Mouse (Mus musculus) cerebellum, adult 8-10 months (tissue): Measurements from ENCODE around the gene C2.
"Not testable (repeated sequence)": the region's sequence is repeated elsewhere in the genome, so short reads cannot be mapped to it uniquely, and the experiment has no call there.

Source experiments
- DNase-seq: peaks from one replicate; pipeline ENCODE4 v3.0.0; 2022

Gene C2

DNA sequence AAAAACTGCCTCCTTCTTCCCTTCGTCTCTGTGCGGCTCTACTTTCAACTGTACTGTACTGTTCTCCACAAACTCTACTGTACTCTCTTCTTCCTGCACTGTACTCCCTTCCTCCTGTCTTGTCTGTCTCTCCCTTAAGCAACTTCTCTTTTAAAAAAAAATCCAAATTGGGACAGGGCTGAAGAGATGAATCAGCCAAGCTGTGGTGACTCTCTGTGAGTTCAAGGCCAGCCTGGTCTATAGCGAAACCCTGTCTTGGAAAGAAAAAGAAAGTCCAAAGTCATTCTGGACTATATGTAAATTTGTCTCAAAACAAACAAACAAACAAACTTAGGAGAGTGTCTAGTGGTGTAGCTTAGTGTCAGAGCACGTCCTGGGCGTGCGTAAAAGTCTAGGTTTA, 23.7 kb downstream of the C2 start:
- DNase-seq = no peak

GRCm38 (mm10) chr17:34865981-34866380, 32.1 kb downstream of the C2 start:
- no peak for DNase-seq

DNA sequence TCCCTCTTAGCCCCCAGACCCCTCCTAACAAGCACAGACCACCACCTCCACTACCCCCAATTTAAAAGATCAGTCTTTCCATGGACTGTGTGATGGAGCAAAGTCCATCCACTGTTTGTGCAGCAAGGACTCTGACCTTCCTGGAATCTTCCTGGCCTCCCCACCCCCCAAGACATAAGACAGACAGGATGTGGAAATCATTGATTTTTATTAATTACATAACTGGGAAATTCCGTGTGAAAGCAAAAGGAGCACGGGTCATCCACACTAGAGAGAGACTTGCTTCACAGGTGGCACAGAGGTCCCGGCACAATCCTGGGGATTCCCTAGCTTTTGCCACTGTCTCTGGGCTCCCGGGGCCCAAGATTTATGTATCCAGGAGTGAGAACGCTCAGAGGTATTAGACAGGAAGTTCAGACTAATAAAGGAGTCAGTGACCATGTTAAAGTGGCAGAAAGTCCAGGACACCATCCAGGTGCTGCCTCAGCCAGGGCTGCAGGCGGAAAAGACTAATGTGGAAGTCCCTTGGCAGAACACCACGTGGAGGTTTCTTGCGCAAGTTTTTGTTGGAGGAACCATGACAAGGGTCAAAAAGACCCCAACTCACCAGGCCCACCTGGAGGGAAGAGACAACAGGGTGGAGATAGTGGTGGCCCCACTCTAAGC, 35.5 kb downstream of the C2 start, which contains the start of gene Cfb:
Gene Cfb, minus strand, starts transcription at position 103 of the 666 bp plus-strand sequence.
- DNase-seq = no peak

DNA sequence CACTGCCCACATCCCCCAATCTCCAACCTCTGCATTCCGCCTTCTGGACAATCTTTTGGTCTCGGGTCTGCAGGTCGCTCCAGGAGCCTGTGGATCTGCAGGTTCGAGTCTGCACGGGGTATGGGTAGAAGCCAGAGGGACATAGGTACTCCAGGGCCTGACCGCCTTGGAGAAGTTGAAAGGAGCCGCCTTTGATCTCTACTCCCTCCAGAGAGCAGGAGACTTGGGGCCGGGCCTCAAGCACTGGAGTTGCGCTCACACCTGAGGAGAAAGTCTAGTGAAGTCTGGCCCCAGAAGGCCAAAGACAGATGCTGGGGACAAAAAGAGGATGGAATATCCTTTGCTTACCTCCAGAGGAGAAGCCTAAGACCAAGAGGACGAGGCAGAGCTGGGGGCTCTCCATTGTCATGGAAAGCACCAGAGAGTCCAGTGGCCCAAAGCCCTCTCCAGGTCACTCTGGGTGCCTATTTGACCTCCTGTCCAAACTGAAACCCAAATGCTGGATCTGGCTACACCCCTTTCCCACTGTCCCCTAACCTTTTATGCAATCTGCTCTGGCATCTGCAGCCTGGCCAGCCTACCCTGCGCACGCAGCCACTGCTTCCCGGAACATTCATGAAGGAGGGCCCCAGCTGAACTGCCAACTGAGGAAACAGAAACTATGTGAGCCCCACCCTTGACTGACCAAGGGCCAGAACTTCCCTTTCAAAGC, 36.2 kb downstream of the C2 start:
- no peak for DNase-seq

DNA sequence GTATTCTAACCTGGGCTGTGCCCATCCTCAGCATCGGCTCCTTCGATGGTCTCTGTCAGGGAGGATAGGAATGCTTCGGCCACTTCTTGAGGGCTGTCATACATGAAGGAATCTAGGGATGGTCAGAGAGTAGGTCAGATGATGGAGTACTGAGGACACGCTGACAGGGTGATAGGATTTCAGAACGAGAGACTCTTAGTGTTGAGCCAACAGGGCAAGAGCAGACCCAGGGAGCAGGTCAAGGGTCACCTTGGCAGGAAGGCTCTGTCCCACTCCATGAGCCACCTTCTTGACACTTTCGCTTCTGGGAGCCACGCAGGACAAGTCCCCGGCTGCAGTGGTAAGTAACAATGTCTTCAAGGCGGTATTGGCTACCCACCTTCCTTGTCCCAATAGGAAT, 37.6 kb downstream of the C2 start:
- DNase-seq = no peak

GRCm38 (mm10) chr17:34858670-34859069, 39.4 kb downstream of the C2 start:
- no peak for DNase-seq

GRCm38 (mm10) chr17:34855825-34856224, 42.2 kb downstream of the C2 start:
- DNase-seq = peak; percentile 45

DNA sequence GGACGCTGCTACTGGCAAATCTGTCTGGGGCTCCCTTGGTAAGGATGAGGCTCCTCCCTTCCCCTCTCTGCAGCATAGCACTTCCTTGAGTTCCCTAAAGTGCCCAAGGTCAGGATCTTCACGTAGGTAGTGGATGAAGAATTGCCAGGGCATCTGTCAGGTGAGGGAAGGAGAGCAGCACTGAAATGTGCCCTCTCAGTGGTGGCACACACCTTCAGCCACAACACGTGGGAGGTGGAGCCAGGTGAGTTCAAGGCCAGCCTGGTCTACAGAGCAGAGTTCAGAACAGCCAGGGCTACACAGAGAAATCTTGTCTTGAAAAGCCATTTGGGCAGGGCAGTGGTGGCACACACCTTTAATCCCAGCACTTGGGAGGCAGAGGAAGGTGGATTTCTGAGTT, 43.3 kb downstream of the C2 start:
- no peak for DNase-seq

DNA sequence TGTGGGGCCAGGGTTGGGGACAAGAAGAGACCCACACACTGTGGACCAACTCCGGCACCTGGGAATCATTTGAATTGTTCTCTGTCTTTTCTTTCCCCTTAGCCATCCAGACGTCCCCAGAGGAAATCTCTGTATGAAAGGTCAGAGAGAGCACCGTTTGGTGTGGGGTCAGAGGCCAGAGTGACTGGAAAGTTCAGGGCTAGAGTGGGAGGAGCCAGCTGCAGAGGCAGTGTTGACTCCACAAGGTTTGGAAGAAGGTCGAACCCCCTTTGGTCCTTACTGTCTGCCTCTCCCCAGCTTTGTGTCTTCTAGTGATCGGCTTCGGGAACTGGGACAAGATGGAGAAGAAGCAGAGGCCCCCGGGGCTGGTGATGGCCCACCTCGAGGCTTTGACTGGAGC, 44.6 kb downstream of the C2 start:
- DNase-seq = no peak

GRCm38 (mm10) chr17:34850517-34851125, 47.4 kb downstream of the C2 start:
- no peak for DNase-seq

DNA sequence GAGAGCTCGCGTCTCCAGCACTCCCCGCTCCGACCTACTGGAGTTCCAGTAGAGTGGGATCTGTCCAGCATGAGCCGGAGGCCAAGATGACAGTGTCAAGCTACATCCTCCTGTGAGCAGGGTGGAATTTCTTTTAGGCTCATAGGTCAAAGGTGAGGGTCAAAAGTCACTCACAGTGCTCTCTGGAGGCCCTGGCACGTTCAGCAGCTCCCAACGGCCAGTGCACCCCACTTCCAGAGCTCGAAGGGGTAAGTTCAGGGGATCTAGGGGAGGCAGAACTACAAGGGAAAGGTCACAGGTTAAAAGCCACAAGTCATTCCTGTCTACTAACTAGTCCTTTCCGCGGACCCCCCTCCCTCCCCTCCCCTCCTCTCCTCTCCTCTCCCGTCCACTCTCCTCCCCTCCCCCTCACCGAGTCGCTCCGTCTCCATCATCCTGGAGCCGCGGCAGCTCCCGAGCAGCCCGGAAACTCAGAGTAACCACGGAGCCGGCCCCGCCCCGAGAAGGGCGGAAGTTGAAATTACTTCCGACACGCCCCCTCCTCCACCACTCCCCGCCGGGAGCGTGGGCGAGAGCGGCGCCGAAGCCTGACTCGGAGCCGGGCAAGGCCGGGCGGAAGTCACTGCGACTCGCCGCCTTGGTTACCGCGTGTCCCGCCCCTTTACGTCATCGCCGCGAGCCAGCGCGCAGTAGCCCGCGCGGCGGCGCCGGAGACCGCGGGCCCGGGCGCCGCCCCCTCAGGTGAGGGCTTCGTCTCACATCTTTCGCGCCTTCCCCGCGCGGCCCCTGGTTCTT, 48.1 kb downstream of the C2 start, which contains the start of the genes Skiv2l and Nelfe:
Gene Skiv2l, minus strand, starts transcription at position 489 of the 795 bp plus-strand sequence.
Gene Nelfe, plus strand, starts transcription at position 670 of the 795 bp plus-strand sequence.
- DNase-seq = peak; percentile 97

GRCm38 (mm10) chr17:34847615-34848014, 50.5 kb downstream of the C2 start:
- no peak for DNase-seq

- DNase-seq = no peak
Measured at GRCm38 (mm10) chr17:34847192-34847591, 50.9 kb downstream of the C2 start.

GRCm38 (mm10) chr17:34844884-34845283, 53.2 kb downstream of the C2 start:
- DNase-seq = no peak

DNA sequence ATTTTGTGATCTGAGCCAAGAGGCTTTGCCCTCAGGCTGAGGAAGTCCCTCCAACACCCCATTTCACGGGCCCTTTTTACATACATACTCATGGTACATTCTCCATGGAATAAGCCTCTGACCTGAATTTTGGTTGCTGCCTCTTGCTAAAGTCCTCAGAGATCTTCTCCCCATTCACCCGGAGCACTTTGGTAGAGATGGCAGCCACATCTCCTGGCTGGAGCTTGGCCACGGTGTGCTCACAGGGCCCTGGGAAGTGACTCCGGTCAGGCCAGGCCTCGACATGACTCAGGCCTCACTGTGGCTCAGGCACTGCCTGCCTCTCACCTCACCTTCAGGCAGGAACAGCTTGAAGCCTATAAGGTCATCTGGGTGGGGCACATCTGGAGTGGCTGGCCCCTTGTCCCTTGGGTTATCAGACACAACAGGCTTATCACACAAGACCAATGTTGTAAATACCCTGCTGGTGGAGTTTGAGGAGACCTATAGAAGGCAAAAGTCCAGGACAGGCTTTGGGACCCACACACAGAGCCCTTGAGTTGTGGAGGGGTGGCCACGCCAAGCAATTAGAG, 57.2 kb downstream of the C2 start:
- no peak for DNase-seq

DNA sequence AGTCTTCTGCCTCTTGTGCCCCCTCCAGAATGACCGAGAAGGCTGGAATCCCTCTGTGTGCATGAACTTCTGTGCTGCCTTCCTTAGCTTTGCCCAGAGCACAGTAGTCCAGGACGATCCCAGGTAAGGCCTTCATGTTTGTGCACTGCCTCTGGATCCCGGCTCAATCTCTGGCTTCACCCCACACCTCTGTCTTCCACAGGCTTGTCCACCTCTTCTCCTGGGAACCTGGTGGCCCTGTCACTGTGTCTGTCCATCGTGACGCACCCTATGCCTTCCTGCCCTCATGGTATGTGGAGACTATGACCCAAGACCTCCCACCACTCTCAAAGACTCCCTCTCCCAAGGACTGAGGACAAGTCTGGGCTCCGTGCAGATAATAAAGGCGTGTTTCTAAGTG, 59.3 kb downstream of the C2 start:
- DNase-seq = no peak

DNA sequence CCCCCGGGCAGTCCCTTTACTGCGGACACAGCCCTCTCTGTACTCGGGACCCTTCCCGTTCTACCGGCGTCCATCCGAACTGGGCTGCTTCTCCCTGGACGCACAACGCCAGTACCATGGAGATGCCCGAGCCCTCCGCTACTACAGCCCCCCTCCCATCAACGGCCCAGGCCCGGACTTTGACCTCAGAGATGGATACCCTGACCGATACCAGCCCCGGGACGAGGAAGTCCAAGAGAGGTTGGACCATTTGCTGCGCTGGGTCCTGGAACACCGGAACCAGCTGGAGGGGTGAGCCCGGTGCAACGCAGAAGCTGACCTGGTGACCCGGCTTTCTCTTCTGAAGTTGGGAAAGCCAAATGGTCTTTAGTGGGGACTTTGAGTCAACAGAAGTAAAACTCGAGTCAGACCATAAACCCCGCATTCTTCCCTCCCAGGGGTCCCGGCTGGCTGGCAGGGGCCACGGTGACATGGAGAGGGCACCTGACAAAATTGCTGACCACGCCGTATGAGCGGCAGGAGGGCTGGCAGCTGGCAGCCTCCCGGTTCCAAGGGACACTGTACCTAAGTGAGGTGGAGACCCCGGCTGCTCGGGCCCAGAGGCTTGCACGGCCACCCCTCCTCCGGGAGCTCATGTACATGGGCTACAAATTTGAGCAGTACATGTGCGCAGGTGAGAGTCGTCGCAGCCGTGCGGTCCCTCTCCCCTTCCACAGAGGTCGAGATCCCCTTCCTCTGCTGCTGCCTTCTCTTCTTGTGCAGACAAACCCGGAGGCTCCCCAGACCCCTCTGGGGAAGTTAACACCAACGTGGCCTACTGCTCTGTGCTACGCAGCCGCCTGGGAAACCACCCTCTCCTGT, 60.4 kb downstream of the C2 start:
- DNase-seq = no peak

GRCm38 (mm10) chr17:34836856-34837221, 61.2 kb downstream of the C2 start, which contains the start of the genes Stk19 and Dxo:
Gene Stk19 (minus strand): TSS chr17:34836945.
Gene Dxo (plus strand): TSS chr17:34837019.
- peak; percentile 93 for DNase-seq

GRCm38 (mm10) chr17:34836155-34836855, 61.8 kb downstream of the C2 start:
- no peak for DNase-seq

- DNase-seq = not testable (repeated sequence)
Measured at GRCm38 (mm10) chr17:34830776-34831175, 67.3 kb downstream of the C2 start.

- no peak for DNase-seq
Measured at GRCm38 (mm10) chr17:34814818-34815370, 83.2 kb downstream of the C2 start.
